Mouse (Mus musculus) mouse trophoblast stem cell (cell line): ENCODE results near the gene Klk1b5.

Source experiments
- in situ Hi-C, 2 experiments: fragments of 300-500 bp; cut with MseI, MboI; formaldehyde crosslinking; loops; 2 replicates in 1 of 2; 3 replicates in 1 of 2; pipeline ENCODE4 v1.15.1; 2025

Klk1b5 gene

GRCm38 (mm10) chr7:44253023-44253616 lies 37.4 kb downstream of the Klk1b5 start:
- in situ Hi-C loops = no loop called here

GRCm38 (mm10) chr7:44254930-44255329 lies 39.2 kb downstream of the Klk1b5 start:
- in situ Hi-C loops = no loop called here

GRCm38 (mm10) chr7:44257278-44257677 lies 41.5 kb downstream of the Klk1b5 start, which contains the start of gene Acp4:
Gene Acp4, minus strand, starts transcription at chr7:44257378.
- in situ Hi-C loops = no loop called here

- in situ Hi-C loops = no loop called here
Measured at GRCm38 (mm10) chr7:44260410-44260809, 44.7 kb downstream of the Klk1b5 start.

- in situ Hi-C loops = no loop called here
Measured at GRCm38 (mm10) chr7:44261147-44261546, 45.4 kb downstream of the Klk1b5 start, which contains the start of gene Gm15517. Gene Gm15517, plus strand, starts transcription at chr7:44261447.

- in situ Hi-C loops = no loop called here
Measured at GRCm38 (mm10) chr7:44262791-44263643, 47.3 kb downstream of the Klk1b5 start.

GRCm38 (mm10) chr7:44268117-44268516 lies 52.4 kb downstream of the Klk1b5 start:
- in situ Hi-C loops = no loop called here

- in situ Hi-C loops = no loop called here
Measured at GRCm38 (mm10) chr7:44269397-44269796, 53.7 kb downstream of the Klk1b5 start.
